Mouse (Mus musculus): ENCODE measurements around the gene 1190005I06Rik.

Gene 1190005I06Rik

GRCm38 (mm10) chr8:120575801-120576200 is 71.6 kb downstream of the 1190005I06Rik start:
- no peak for DNase-seq (ENCODE audit: low read depth)

- no peak for DNase-seq (ENCODE audit: low read depth)
These were observed 72.5 kb downstream of the 1190005I06Rik start for GRCm38 (mm10) chr8:120574941-120575340.

- no peak for DNase-seq (ENCODE audit: low read depth)
These were observed 73.6 kb downstream of the 1190005I06Rik start for GRCm38 (mm10) chr8:120573866-120574265.

GRCm38 (mm10) chr8:120572534-120572933 is 74.9 kb downstream of the 1190005I06Rik start:
- no peak for DNase-seq (ENCODE audit: low read depth)

- no peak for DNase-seq (ENCODE audit: low read depth)
These were observed 75.9 kb downstream of the 1190005I06Rik start for GRCm38 (mm10) chr8:120571561-120571960.

GRCm38 (mm10) chr8:120569939-120570715 is 77.3 kb downstream of the 1190005I06Rik start:
- no peak for DNase-seq (ENCODE audit: low read depth)

- no peak for DNase-seq (ENCODE audit: low read depth)
These were observed 78.3 kb downstream of the 1190005I06Rik start for GRCm38 (mm10) chr8:120569123-120569522.

- DNase-seq (ENCODE audit: low read depth) = no peak
These were observed 79.2 kb downstream of the 1190005I06Rik start for GRCm38 (mm10) chr8:120568164-120568798.

- DNase-seq (ENCODE audit: low read depth) = no peak
These were observed 79.7 kb downstream of the 1190005I06Rik start for GRCm38 (mm10) chr8:120567731-120568130.

GRCm38 (mm10) chr8:120566681-120567080 is 80.8 kb downstream of the 1190005I06Rik start:
- no peak for DNase-seq (ENCODE audit: low read depth)

GRCm38 (mm10) chr8:120565151-120565711 is 82.2 kb downstream of the 1190005I06Rik start:
- DNase-seq (ENCODE audit: low read depth) = no peak

- DNase-seq (ENCODE audit: low read depth) = peak; percentile 70
These were observed 83.3 kb downstream of the 1190005I06Rik start for GRCm38 (mm10) chr8:120563851-120564837.

GRCm38 (mm10) chr8:120563348-120563724 is 84.1 kb downstream of the 1190005I06Rik start:
- DNase-seq (ENCODE audit: low read depth) = no peak

- no peak for DNase-seq (ENCODE audit: low read depth)
These were observed 84.6 kb downstream of the 1190005I06Rik start for GRCm38 (mm10) chr8:120562680-120563347.

GRCm38 (mm10) chr8:120561539-120562435 is 85.6 kb downstream of the 1190005I06Rik start:
- no peak for DNase-seq (ENCODE audit: low read depth)

- no peak for DNase-seq (ENCODE audit: low read depth)
These were observed 86.9 kb downstream of the 1190005I06Rik start for GRCm38 (mm10) chr8:120560535-120560934.

- no peak for DNase-seq (ENCODE audit: low read depth)
These were observed 87.8 kb downstream of the 1190005I06Rik start for GRCm38 (mm10) chr8:120559654-120560053.
